Mouse (Mus musculus): ENCODE data around the gene Zfp444. TPM values are rescaled to one million over a fixed set of nuclear protein-coding genes. Genes with fewer than 3 reads are reported as not detected.

Gene Zfp444
- total and polyA plus RNA-seq, 3 experiments = 10.9 to 12.7 (median 11.0) TPM

DNA sequence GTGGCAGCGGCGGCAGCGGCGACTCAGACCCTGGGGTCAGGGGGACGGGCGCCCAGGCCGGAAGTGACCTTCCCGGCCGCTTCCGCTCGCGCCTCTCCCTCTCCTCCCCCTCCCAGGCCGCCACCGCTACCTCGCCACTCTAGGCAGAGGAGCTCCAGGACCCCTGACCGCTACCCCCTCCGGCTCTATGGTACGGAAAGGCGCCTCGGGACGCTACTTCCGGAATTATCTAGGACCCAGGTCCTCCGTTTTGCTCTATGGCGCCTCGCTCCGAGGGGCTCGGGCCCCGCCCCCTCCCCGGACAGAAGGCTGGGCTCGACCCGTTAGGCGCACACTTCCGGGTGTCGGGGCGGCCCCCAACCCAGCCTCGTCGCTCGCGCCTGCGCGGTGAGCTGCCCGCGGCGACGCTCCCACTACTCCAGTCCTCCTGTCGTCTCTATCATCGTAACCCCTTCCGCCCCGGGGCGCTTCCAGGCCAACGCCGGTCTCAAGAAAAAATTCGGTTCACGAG, 16.1 kb upstream of the Zfp444 start, which contains the start of gene Zfp787:
Gene Zfp787 (minus strand): TSS at position 97 of the 511 bp plus-strand sequence.
- peak within 1 kb of the TSS; percentile 83 for H3K9ac ChIP-seq (ENCODE audit: low read depth, low read length)
- H3K4me3 ChIP-seq = peak within 1 kb of the TSS; percentile 99
- peaks cover 8% of the 10 kb centered on the region for H3K36me3 ChIP-seq (ENCODE audit: control insufficient read depth, insufficient read depth, low read length)
- TF ChIP-seq CTCF (IDR thresholded peaks at IDR 0.05) (no peak), EP300 (IDR thresholded peaks at IDR 0.05; ENCODE audit: insufficient read depth, low read depth, low read length) (0 out of 2 replicates have a peak, but pooled peaks have one; percentile 30), POLR2A (IDR thresholded peaks at IDR 0.05; ENCODE audit: insufficient read depth, low read depth, low read length) (peak; percentile 40; the same call in 1 of the 2 replicates)
- H3K79me2 ChIP-seq (replicated peaks; ENCODE audit: control insufficient read depth, insufficient read depth, low read length) = peaks cover 5% of the 10 kb centered on the region; the same call in 1 of the 2 replicates
- no peaks in the 10 kb centered on the region for H3K27me3 ChIP-seq (ENCODE audit: control insufficient read depth, insufficient read depth, low read length)
- WGBS = under 1% methylated on average over 54 of the region's 54 CpGs
- peak within 1 kb of the TSS; percentile 99 for H3K27ac ChIP-seq
- peak; percentile 96 to 98 for DNase-seq
- peaks cover 28% of the 10 kb centered on the region for H3K4me1 ChIP-seq (ENCODE audit: control insufficient read depth, insufficient read depth, low read length)
- intact Hi-C loops (cut with DNase I) = loop anchor here (1.0 to 5.0 kb wide), 2 partner anchors 16 to 131 kb away; partner anchors contain the start of genes Zfp444 and Zfp667

DNA sequence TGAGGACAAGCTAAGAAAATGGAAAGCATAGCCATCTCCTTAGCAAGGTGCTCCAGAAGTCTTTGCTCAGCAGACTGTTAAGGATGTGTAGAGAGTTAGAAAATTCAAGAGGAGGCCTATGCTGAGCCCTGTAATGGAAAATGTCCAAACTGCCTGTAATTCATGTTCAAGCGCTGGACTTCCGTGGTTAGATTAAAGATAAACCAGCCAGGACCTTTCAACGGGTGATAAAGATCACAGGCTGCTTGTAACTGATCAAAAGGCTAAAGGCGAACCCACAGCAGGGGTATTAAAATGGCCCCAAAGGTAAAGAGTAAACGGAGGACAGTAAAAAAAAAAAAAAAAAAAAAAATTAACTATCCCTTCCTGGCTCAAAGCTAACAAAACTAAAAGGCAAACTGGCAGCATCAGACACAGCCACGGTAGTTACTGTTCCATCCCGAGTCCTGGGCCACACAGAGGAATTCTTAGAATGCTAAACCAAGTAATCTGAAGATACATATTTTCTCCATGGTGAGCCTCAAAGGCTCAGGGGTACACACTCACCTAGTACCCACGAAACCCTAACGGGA, 15.0 kb upstream of the Zfp444 start:
- H3K27ac ChIP-seq = peak overlapping the region; percentile 99
- peak overlapping the region; percentile 58 for H3K9ac ChIP-seq (ENCODE audit: low read depth, low read length)
- TF ChIP-seq CTCF (IDR thresholded peaks at IDR 0.05) (no peak), POLR2A (IDR thresholded peaks at IDR 0.05; ENCODE audit: insufficient read depth, low read depth, low read length) (no peak), EP300 (IDR thresholded peaks at IDR 0.05; ENCODE audit: insufficient read depth, low read depth, low read length) (no peak)
- H3K36me3 ChIP-seq (ENCODE audit: control insufficient read depth, insufficient read depth, low read length) = peaks cover 5% of the 10 kb centered on the region
- peaks cover 21% of the 10 kb centered on the region for H3K4me1 ChIP-seq (ENCODE audit: control insufficient read depth, insufficient read depth, low read length)
- no peaks in the 10 kb centered on the region for H3K27me3 ChIP-seq (ENCODE audit: control insufficient read depth, insufficient read depth, low read length)
- intact Hi-C loops (cut with DNase I) = loop anchor here (1.0 to 5.0 kb wide), 2 partner anchors 15 to 130 kb away; partner anchors contain the start of genes Zfp444 and Zfp667
- peak overlapping the region; percentile 99 for H3K4me3 ChIP-seq
- no peak for DNase-seq
- 40% methylated on average over 9 of the region's 9 CpGs for WGBS
- peaks cover 5% of the 10 kb centered on the region; the same call in 1 of the 2 replicates for H3K79me2 ChIP-seq (replicated peaks; ENCODE audit: control insufficient read depth, insufficient read depth, low read length)

DNA sequence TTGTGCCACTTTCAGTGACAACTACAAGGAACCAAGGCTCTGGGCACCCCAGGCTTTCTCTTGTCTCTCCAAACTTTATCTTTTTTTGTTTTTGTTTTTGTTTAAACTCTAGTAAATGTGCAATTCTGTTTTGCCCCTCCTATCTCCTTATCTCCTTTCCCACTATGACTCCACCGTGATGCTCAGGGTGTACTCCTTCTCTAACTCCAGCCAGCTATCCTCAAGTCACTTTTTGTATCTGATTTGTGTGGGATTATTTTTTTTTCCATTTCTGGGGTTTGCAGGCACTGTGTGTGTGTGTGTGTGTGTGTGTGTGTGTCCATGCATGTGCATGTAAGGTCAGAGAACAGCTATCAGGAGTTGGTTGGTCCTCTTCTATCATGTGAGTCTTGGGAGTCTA, 14.5 kb upstream of the Zfp444 start:
- no peak overlapping the region for H3K4me3 ChIP-seq
- TF ChIP-seq EP300 (IDR thresholded peaks at IDR 0.05; ENCODE audit: insufficient read depth, low read depth, low read length) (no peak), CTCF (IDR thresholded peaks at IDR 0.05) (no peak), POLR2A (IDR thresholded peaks at IDR 0.05; ENCODE audit: insufficient read depth, low read depth, low read length) (no peak)
- intact Hi-C loops (cut with DNase I) = loop anchor here (5.0 kb wide), 1 partner anchor 130 kb away; the partner anchor contains the start of gene Zfp667
- no peak for DNase-seq
- H3K9ac ChIP-seq (ENCODE audit: low read depth, low read length) = no peak overlapping the region
- no peaks in the 10 kb centered on the region for H3K27me3 ChIP-seq (ENCODE audit: control insufficient read depth, insufficient read depth, low read length)
- peaks cover 18% of the 10 kb centered on the region for H3K4me1 ChIP-seq (ENCODE audit: control insufficient read depth, insufficient read depth, low read length)
- peaks cover 5% of the 10 kb centered on the region; the same call in 1 of the 2 replicates for H3K79me2 ChIP-seq (replicated peaks; ENCODE audit: control insufficient read depth, insufficient read depth, low read length)
- WGBS = 21% methylated on average over 1 of the region's 1 CpGs
- peaks cover 5% of the 10 kb centered on the region for H3K36me3 ChIP-seq (ENCODE audit: control insufficient read depth, insufficient read depth, low read length)
- H3K27ac ChIP-seq = no peak overlapping the region

DNA sequence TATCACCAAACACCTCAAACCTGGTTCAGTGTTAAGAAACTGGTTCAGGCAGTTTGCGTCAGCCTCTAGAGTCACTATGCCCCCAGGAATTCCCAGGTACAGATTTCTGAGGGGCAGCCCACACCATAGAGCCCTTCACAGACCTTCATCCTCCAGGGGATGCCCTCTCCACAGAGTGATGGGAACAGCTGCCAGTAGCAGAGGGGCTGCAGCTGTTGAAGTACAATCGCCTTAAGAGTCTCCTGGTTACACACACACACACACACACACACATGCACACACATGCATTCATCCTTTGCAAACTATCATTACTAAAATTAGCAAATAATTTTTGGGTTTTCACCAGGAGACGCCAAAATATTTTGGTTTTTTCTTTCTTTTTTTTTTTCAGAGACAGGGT, 12.4 kb upstream of the Zfp444 start:
- Histone ChIP-seq H3K4me3 (no peak overlapping the region), H3K79me2 (replicated peaks; ENCODE audit: control insufficient read depth, insufficient read depth, low read length) (no peaks in the 10 kb centered on the region), H3K4me1 (ENCODE audit: control insufficient read depth, insufficient read depth, low read length) (peaks cover 4% of the 10 kb centered on the region), H3K27me3 (ENCODE audit: control insufficient read depth, insufficient read depth, low read length) (no peaks in the 10 kb centered on the region), H3K9ac (ENCODE audit: low read depth, low read length) (no peak overlapping the region), H3K27ac (no peak overlapping the region), H3K36me3 (ENCODE audit: control insufficient read depth, insufficient read depth, low read length) (no peaks in the 10 kb centered on the region)
- 90% methylated on average over 3 of the region's 3 CpGs for WGBS
- intact Hi-C loops (cut with DNase I) = loop anchor here (5.0 kb wide), 1 partner anchor 128 kb away; the partner anchor contains the start of gene Zfp667
- no peak for TF ChIP-seq POLR2A (IDR thresholded peaks at IDR 0.05; ENCODE audit: insufficient read depth, low read depth, low read length)
- no peak for TF ChIP-seq CTCF (IDR thresholded peaks at IDR 0.05)
- TF ChIP-seq EP300 (IDR thresholded peaks at IDR 0.05; ENCODE audit: insufficient read depth, low read depth, low read length) = no peak
- DNase-seq = no peak

DNA sequence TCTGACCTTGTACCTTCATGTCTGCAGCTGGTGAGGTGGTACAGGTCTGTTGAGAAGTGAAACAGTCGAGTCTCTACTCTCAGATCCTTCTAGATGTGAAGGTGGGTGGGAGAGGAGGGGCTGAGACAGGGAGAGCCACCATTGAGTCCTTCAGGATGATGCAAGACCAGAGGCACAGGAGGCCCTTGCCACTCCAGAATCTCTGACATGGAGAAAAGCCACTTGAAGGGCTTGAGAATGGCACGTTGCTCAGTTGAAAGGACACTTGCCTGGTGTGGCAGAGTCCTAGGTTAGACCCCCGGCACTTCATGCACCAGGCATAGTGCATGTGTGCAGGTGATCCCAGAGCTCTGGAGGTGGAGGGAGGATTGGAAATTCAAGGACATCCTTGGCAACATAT, 10.5 kb upstream of the Zfp444 start:
- H3K4me3 ChIP-seq = no peak overlapping the region
- no peaks in the 10 kb centered on the region for H3K79me2 ChIP-seq (replicated peaks; ENCODE audit: control insufficient read depth, insufficient read depth, low read length)
- no peak for DNase-seq
- no peak overlapping the region for H3K9ac ChIP-seq (ENCODE audit: low read depth, low read length)
- intact Hi-C loops (cut with DNase I) = no loop called here
- WGBS = 50% methylated on average over 3 of the region's 3 CpGs
- no peaks in the 10 kb centered on the region for H3K27me3 ChIP-seq (ENCODE audit: control insufficient read depth, insufficient read depth, low read length)
- H3K36me3 ChIP-seq (ENCODE audit: control insufficient read depth, insufficient read depth, low read length) = no peaks in the 10 kb centered on the region
- H3K27ac ChIP-seq = no peak overlapping the region
- H3K4me1 ChIP-seq (ENCODE audit: control insufficient read depth, insufficient read depth, low read length) = peaks cover 2% of the 10 kb centered on the region; the same call in 1 of the 2 replicates
- TF ChIP-seq CTCF (IDR thresholded peaks at IDR 0.05) (no peak), POLR2A (IDR thresholded peaks at IDR 0.05; ENCODE audit: insufficient read depth, low read depth, low read length) (no peak), EP300 (IDR thresholded peaks at IDR 0.05; ENCODE audit: insufficient read depth, low read depth, low read length) (no peak)

DNA sequence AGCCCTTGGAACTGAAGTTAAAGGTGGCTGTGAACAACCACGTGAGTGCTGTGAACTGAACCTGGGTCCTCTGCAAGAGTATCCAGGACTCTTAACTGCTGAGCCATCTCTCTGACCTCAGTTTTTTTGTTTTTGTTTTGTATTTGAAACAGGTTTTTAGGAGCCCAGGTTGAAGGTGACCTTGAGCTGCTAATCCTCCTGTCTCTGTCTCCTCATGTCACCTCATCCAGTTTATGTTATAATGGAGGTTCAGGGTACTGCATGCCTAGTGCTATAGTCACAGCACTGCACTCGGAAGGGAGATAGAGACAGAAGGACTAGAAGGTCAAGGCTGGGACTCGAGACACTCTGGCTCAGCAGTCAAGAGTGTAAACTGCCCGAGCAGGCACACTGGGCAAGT, 9.9 kb upstream of the Zfp444 start:
- Histone ChIP-seq H3K36me3 (ENCODE audit: control insufficient read depth, insufficient read depth, low read length) (no peaks in the 10 kb centered on the region), H3K4me1 (ENCODE audit: control insufficient read depth, insufficient read depth, low read length) (no peaks in the 10 kb centered on the region), H3K27ac (no peak overlapping the region), H3K4me3 (no peak overlapping the region), H3K27me3 (ENCODE audit: control insufficient read depth, insufficient read depth, low read length) (no peaks in the 10 kb centered on the region), H3K79me2 (replicated peaks; ENCODE audit: control insufficient read depth, insufficient read depth, low read length) (no peaks in the 10 kb centered on the region), H3K9ac (ENCODE audit: low read depth, low read length) (no peak overlapping the region)
- WGBS = 78% methylated on average over 4 of the region's 4 CpGs
- intact Hi-C loops (cut with DNase I) = no loop called here
- DNase-seq = no peak
- TF ChIP-seq EP300 (IDR thresholded peaks at IDR 0.05; ENCODE audit: insufficient read depth, low read depth, low read length) (no peak), CTCF (IDR thresholded peaks at IDR 0.05) (no peak), POLR2A (IDR thresholded peaks at IDR 0.05; ENCODE audit: insufficient read depth, low read depth, low read length) (no peak)

Measured in heart, adult 2 months (tissue).